Mouse (Mus musculus) hindbrain, embryonic 15.5 days (tissue): ENCODE measurements around the gene Mmd2. TPM values are rescaled to one million over a fixed set of nuclear protein-coding genes. Genes with fewer than 3 reads are reported as not detected.
A peak's percentile ranks its signal among the peaks of the same experiment; 100 is the strongest.

Experiments
- ATAC-seq: fragments of 200-750 bp; cut with Nextera tagmentation; 2 replicates; pipeline ENCODE4 v1.8.0; 2017; ENCODE audit warnings: low read depth, moderate number of reproducible peaks, moderate TSS enrichment; ENCODE audit not compliant: low FRiP score
- H3K27ac ChIP-seq: fragments of 300-500 bp; sonication (generic); replicated peaks from 2 replicates; pipeline ENCODE4 v1.5.1; 2015; ENCODE audit warnings: mild to moderate bottlenecking, inconsistent platforms
- H3K27me3 ChIP-seq: fragments of 300-500 bp; sonication (generic); 2 replicates; pipeline ENCODE4 v1.6.1; 2015; ENCODE audit warnings: control low read depth, inconsistent platforms
- H3K36me3 ChIP-seq: fragments of 300-500 bp; sonication (generic); 2 replicates; pipeline ENCODE4 v1.6.1; 2015; ENCODE audit warnings: control low read depth, inconsistent platforms
- H3K4me1 ChIP-seq: fragments of 300-500 bp; sonication (generic); replicated peaks from 2 replicates; pipeline ENCODE4 v1.6.1; 2015; ENCODE audit warnings: control low read depth, inconsistent platforms
- H3K4me2 ChIP-seq: fragments of 300-500 bp; sonication (generic); 2 replicates; pipeline ENCODE4 v1.6.1; 2015; ENCODE audit warnings: moderate library complexity, mild to moderate bottlenecking, inconsistent platforms
- H3K4me3 ChIP-seq: fragments of 300-500 bp; sonication (generic); 2 replicates; pipeline ENCODE4 v1.5.1; 2015; ENCODE audit warnings: mild to moderate bottlenecking, inconsistent platforms
- H3K9ac ChIP-seq: fragments of 300-500 bp; sonication (generic); 2 replicates; pipeline ENCODE4 v1.6.1; 2015; ENCODE audit warnings: inconsistent platforms
- H3K9me3 ChIP-seq: fragments of 300-500 bp; sonication (generic); 2 replicates; pipeline ENCODE4 v1.6.1; 2016; ENCODE audit warnings: control low read depth, inconsistent platforms
- WGBS: fragments of 180-500 bp; shearing (Covaris S2); methylation state at CpG from one replicate; pipeline ENCODE4 v1.1.7; 2015; 5-methylcytosine and 5-hydroxymethylcytosine counted together
- polyA plus RNA-seq: library from polyadenylated mRNA; unstranded; fragments of >200 nt; fragmentation: Nextera tagmentation; extraction: Ambion mirVana; gene quantifications from 2 replicates; pipeline ENCODE4 v1.2.1, GENCODE M21; 2015

Gene Mmd2
- polyA plus RNA-seq, 1 experiment from 2014 or later, result 63.2 TPM

GRCm38 (mm10) chr5:142604379-142604778 lies 4.2 kb downstream of the Mmd2 start:
- Histone ChIP-seq H3K27ac (no peak overlapping the region), H3K4me2 (no peak overlapping the region), H3K9ac (no peak overlapping the region), H3K4me1 (peaks cover 15% of the 10 kb centered on the region), H3K27me3 (no peaks in the 10 kb centered on the region), H3K4me3 (no peak overlapping the region), H3K9me3 (no peaks in the 10 kb centered on the region), H3K36me3 (no peaks in the 10 kb centered on the region)
- no peak for ATAC-seq
- WGBS, result 77% methylated on average over 7 of the region's 7 CpGs

- Histone ChIP-seq H3K36me3 (no peaks in the 10 kb centered on the region), H3K27me3 (no peaks in the 10 kb centered on the region), H3K9ac (no peak overlapping the region), H3K27ac (no peak overlapping the region), H3K4me1 (peaks cover 11% of the 10 kb centered on the region; the same call in 1 of the 2 replicates), H3K4me3 (no peak overlapping the region), H3K9me3 (no peaks in the 10 kb centered on the region), H3K4me2 (no peak overlapping the region)
- no peak for ATAC-seq
- 77% methylated on average over 6 of the region's 6 CpGs for WGBS
Measured at GRCm38 (mm10) chr5:142597648-142598390, 10.8 kb downstream of the Mmd2 start.

GRCm38 (mm10) chr5:142596723-142597122 lies 11.9 kb downstream of the Mmd2 start:
- H3K9ac ChIP-seq, result no peak overlapping the region
- H3K27me3 ChIP-seq, result no peaks in the 10 kb centered on the region
- no peaks in the 10 kb centered on the region for H3K36me3 ChIP-seq
- H3K9me3 ChIP-seq, result no peaks in the 10 kb centered on the region
- H3K4me1 ChIP-seq, result 0 out of 2 replicates have a peak, but pooled peaks cover 7% of the 10 kb centered on the region
- no peak for ATAC-seq
- 80% methylated on average over 6 of the region's 6 CpGs for WGBS
- no peak overlapping the region for H3K4me2 ChIP-seq
- no peak overlapping the region for H3K4me3 ChIP-seq
- H3K27ac ChIP-seq, result no peak overlapping the region

GRCm38 (mm10) chr5:142595698-142596097 lies 12.9 kb downstream of the Mmd2 start:
- Histone ChIP-seq H3K4me2 (no peak overlapping the region), H3K27me3 (no peaks in the 10 kb centered on the region), H3K36me3 (no peaks in the 10 kb centered on the region), H3K27ac (peak overlapping the region; percentile 65), H3K4me1 (peaks cover 14% of the 10 kb centered on the region), H3K9ac (no peak overlapping the region), H3K9me3 (no peaks in the 10 kb centered on the region), H3K4me3 (no peak overlapping the region)
- 50% methylated on average over 3 of the region's 3 CpGs for WGBS
- ATAC-seq, result peak; percentile 63; the same call in 1 of the 2 replicates

- 0 out of 2 replicates have a peak, but pooled peaks have one; percentile 2 for ATAC-seq
- Histone ChIP-seq H3K27ac (peak overlapping the region; percentile 61), H3K9ac (no peak overlapping the region), H3K4me2 (no peak overlapping the region), H3K4me3 (no peak overlapping the region), H3K27me3 (no peaks in the 10 kb centered on the region), H3K4me1 (peaks cover 28% of the 10 kb centered on the region), H3K9me3 (no peaks in the 10 kb centered on the region), H3K36me3 (no peaks in the 10 kb centered on the region)
- 35% methylated on average over 6 of the region's 6 CpGs for WGBS
Measured at GRCm38 (mm10) chr5:142590953-142591616, 17.5 kb downstream of the Mmd2 start.

- H3K27ac ChIP-seq, result peak overlapping the region; percentile 72
- H3K36me3 ChIP-seq, result no peaks in the 10 kb centered on the region
- H3K4me1 ChIP-seq, result peaks cover 16% of the 10 kb centered on the region; the same call in 1 of the 2 replicates
- H3K9me3 ChIP-seq, result no peaks in the 10 kb centered on the region
- no peak overlapping the region for H3K4me3 ChIP-seq
- no peaks in the 10 kb centered on the region for H3K27me3 ChIP-seq
- 16% methylated on average over 14 of the region's 14 CpGs for WGBS
- H3K4me2 ChIP-seq, result peak overlapping the region; percentile 39; the same call in 1 of the 2 replicates
- ATAC-seq, result peak; percentile 93
- no peak overlapping the region for H3K9ac ChIP-seq
Measured at GRCm38 (mm10) chr5:142583616-142584126, 24.9 kb downstream of the Mmd2 start.

- Histone ChIP-seq H3K27me3 (no peaks in the 10 kb centered on the region), H3K36me3 (no peaks in the 10 kb centered on the region), H3K9ac (no peak overlapping the region), H3K4me1 (peaks cover 16% of the 10 kb centered on the region; the same call in 1 of the 2 replicates), H3K4me3 (no peak overlapping the region), H3K27ac (0 out of 2 replicates have a peak overlapping the region, but pooled peaks have one; percentile 5), H3K4me2 (no peak overlapping the region), H3K9me3 (no peaks in the 10 kb centered on the region)
- WGBS, result 12% methylated on average over 5 of the region's 5 CpGs
- ATAC-seq, result peak; percentile 62
Measured at GRCm38 (mm10) chr5:142581517-142581916, 27.1 kb downstream of the Mmd2 start.

GRCm38 (mm10) chr5:142578192-142578591 lies 30.4 kb downstream of the Mmd2 start:
- H3K36me3 ChIP-seq, result no peaks in the 10 kb centered on the region
- H3K27me3 ChIP-seq, result no peaks in the 10 kb centered on the region
- no peak overlapping the region for H3K4me2 ChIP-seq
- 91% methylated on average over 10 of the region's 10 CpGs for WGBS
- no peak overlapping the region for H3K9ac ChIP-seq
- peaks cover 2% of the 10 kb centered on the region; the same call in 1 of the 2 replicates for H3K4me1 ChIP-seq
- no peak overlapping the region for H3K27ac ChIP-seq
- no peak for ATAC-seq
- no peaks in the 10 kb centered on the region for H3K9me3 ChIP-seq
- H3K4me3 ChIP-seq, result no peak overlapping the region

GRCm38 (mm10) chr5:142576832-142577231 lies 31.8 kb downstream of the Mmd2 start:
- Histone ChIP-seq H3K9ac (no peak overlapping the region), H3K4me2 (no peak overlapping the region), H3K27me3 (no peaks in the 10 kb centered on the region), H3K4me1 (no peaks in the 10 kb centered on the region), H3K36me3 (no peaks in the 10 kb centered on the region; the same call in 1 of the 2 replicates), H3K4me3 (no peak overlapping the region), H3K27ac (no peak overlapping the region), H3K9me3 (no peaks in the 10 kb centered on the region)
- ATAC-seq, result no peak
- 79% methylated on average over 7 of the region's 7 CpGs for WGBS

GRCm38 (mm10) chr5:142574323-142575057 lies 34.1 kb downstream of the Mmd2 start:
- Histone ChIP-seq H3K4me3 (no peak overlapping the region), H3K27me3 (no peaks in the 10 kb centered on the region), H3K9me3 (no peaks in the 10 kb centered on the region), H3K36me3 (no peaks in the 10 kb centered on the region; the same call in 1 of the 2 replicates), H3K4me2 (no peak overlapping the region), H3K4me1 (no peaks in the 10 kb centered on the region), H3K9ac (no peak overlapping the region), H3K27ac (no peak overlapping the region)
- WGBS, result 70% methylated on average over 8 of the region's 8 CpGs
- ATAC-seq, result no peak

GRCm38 (mm10) chr5:142564606-142565005 lies 44.0 kb downstream of the Mmd2 start:
- WGBS, result 94% methylated on average over 1 of the region's 1 CpGs
- ATAC-seq, result no peak
- Histone ChIP-seq H3K9me3 (no peaks in the 10 kb centered on the region), H3K4me3 (no peak overlapping the region), H3K4me2 (no peak overlapping the region), H3K4me1 (no peaks in the 10 kb centered on the region), H3K36me3 (peaks cover 17% of the 10 kb centered on the region), H3K27ac (no peak overlapping the region), H3K9ac (no peak overlapping the region), H3K27me3 (no peaks in the 10 kb centered on the region)
